Mouse (Mus musculus): ENCODE results near the gene Abhd12b. TPM values are rescaled to one million over a fixed set of nuclear protein-coding genes. Genes with fewer than 3 reads are reported as not detected.

Gene Abhd12b
- polyA plus RNA-seq, 1 experiment: 0.34 TPM

- TF ChIP-seq POLR2A (IDR thresholded peaks at IDR 0.05; ENCODE audit: borderline replicate concordance, extremely low read depth, insufficient read depth, insufficient read length, poor library complexity, severe bottlenecking) (no peak), CTCF (IDR thresholded peaks at IDR 0.05; ENCODE audit: borderline replicate concordance, extremely low read depth, insufficient read depth, insufficient read length) (no peak)
- no peak for DNase-seq (ENCODE audit: low read depth)
Measured at GRCm38 (mm10) chr12:70113351-70113750, 40.6 kb upstream of the Abhd12b start, which contains the start of gene Nin. Nin (minus strand) TSS chr12:70113717.

DNA sequence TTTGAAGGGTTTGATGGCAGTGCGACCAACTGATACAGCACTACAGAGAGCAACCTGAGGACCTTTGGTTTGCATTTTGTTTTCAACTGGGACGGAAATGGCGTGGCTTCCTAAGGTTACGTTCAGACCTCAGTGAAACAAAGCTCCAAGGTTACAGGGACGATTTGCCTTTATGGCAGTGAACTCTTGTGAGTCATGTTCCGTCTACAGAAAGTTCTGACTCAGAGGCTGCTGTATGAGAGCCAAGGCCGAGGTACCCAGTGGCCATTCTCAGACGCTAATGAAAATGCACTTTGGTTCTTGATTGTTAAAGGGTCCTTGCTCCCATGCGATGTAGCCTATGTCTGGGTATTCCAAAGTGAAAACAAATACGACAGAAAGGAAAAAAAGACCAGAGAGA lies 36.8 kb upstream of the Abhd12b start:
- DNase-seq (ENCODE audit: low read depth): no peak
- TF ChIP-seq POLR2A (IDR thresholded peaks at IDR 0.05; ENCODE audit: borderline replicate concordance, extremely low read depth, insufficient read depth, insufficient read length, poor library complexity, severe bottlenecking) (no peak), CTCF (IDR thresholded peaks at IDR 0.05; ENCODE audit: borderline replicate concordance, extremely low read depth, insufficient read depth, insufficient read length) (no peak)

DNA sequence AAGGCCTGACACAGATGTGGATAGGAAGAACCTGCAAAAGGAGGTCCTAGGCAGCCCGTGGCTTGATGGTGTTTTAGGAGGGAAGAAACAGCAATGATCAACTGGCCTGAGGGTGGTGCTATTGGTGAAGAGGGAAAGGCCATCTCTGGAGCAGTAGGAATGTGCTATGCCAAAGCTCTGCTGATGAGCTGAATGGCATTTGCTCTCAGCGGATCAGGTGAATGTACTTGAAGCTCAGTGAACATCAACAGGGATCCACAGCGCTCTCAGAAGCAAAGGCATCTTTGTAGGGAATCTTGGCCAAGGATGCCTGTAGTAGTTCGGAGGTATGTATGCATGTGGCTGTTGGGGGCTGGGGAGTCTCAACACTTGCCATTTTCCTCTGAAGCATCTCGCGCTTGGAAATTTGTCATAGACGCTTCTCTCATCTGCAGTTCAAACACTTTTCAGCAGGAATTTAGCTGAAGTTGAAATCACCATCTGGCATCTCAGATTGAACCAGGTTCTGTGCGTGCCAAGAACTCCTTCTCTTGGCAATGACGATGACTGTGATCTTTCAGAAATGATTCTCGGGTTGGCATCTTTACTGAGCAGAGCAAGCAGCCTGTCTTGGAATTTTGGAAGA lies 35.1 kb upstream of the Abhd12b start:
- TF ChIP-seq CTCF (IDR thresholded peaks at IDR 0.05; ENCODE audit: borderline replicate concordance, extremely low read depth, insufficient read depth, insufficient read length) (no peak), POLR2A (IDR thresholded peaks at IDR 0.05; ENCODE audit: borderline replicate concordance, extremely low read depth, insufficient read depth, insufficient read length, poor library complexity, severe bottlenecking) (no peak)
- peak; percentile 90 for DNase-seq (ENCODE audit: low read depth)

DNA sequence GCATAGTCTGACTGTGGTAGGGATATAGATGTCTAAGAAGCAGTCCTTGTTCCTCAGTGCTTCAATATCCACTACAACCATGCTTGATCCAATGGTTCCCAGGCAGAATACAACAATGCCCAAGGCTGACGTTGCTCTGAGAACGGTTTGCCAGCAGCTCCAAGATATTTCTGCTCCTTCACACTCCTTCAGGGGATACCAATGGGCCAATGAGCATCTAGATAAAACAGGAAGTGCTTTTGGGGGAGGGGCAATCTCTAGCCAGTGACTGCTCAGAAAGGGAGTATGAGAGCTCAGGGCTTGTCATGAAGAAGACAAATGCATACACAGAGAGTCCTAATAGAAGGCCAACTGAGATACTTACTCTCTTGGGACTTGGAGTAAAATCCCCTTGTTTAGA lies 34.4 kb upstream of the Abhd12b start:
- no peak for DNase-seq (ENCODE audit: low read depth)
- TF ChIP-seq POLR2A (IDR thresholded peaks at IDR 0.05; ENCODE audit: borderline replicate concordance, extremely low read depth, insufficient read depth, insufficient read length, poor library complexity, severe bottlenecking) (no peak), CTCF (IDR thresholded peaks at IDR 0.05; ENCODE audit: borderline replicate concordance, extremely low read depth, insufficient read depth, insufficient read length) (no peak)

- TF ChIP-seq POLR2A (IDR thresholded peaks at IDR 0.05; ENCODE audit: borderline replicate concordance, extremely low read depth, insufficient read depth, insufficient read length, poor library complexity, severe bottlenecking) (no peak), CTCF (IDR thresholded peaks at IDR 0.05; ENCODE audit: borderline replicate concordance, extremely low read depth, insufficient read depth, insufficient read length) (no peak)
- DNase-seq (ENCODE audit: low read depth): no peak
Measured at GRCm38 (mm10) chr12:70126626-70127025, 27.3 kb upstream of the Abhd12b start.

GRCm38 (mm10) chr12:70129105-70129504 lies 24.8 kb upstream of the Abhd12b start:
- DNase-seq (ENCODE audit: low read depth): no peak
- TF ChIP-seq POLR2A (IDR thresholded peaks at IDR 0.05; ENCODE audit: borderline replicate concordance, extremely low read depth, insufficient read depth, insufficient read length, poor library complexity, severe bottlenecking): no peak
- 0 out of 2 replicates have a peak, but pooled peaks have one; percentile 8 for TF ChIP-seq CTCF (IDR thresholded peaks at IDR 0.05; ENCODE audit: borderline replicate concordance, extremely low read depth, insufficient read depth, insufficient read length)

DNA sequence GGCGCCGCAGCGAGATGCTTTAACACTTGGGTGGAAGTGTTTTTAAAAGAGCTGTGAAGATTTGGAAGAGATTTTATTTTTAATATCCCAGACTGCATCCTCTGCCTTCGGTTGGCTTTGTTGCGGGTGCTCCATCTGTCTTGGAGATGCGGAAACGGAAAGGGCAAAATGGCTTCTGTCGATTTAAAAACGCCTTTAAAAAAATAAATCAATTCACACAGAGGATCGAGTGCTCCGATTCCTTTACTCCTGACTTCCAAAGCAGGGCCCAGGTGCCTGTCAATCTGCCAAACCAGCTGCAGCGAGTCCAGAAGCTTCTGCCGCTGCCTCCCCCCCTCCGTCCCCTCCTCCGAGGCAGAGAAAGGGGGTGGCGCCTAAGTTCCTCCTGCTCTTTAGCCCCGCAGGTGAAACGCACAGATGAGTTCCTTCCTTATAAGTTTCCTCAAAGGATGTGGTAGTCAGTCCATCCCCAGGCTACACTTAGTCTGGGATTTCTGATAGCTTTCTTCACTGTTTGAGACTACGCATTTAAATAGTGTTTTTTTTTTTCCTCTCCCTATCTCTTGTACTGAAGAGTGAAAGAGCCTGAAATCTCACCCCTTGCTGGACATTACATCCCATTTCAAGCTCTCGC lies 22.8 kb upstream of the Abhd12b start:
- TF ChIP-seq CTCF (IDR thresholded peaks at IDR 0.05; ENCODE audit: borderline replicate concordance, extremely low read depth, insufficient read depth, insufficient read length) (no peak), POLR2A (IDR thresholded peaks at IDR 0.05; ENCODE audit: borderline replicate concordance, extremely low read depth, insufficient read depth, insufficient read length, poor library complexity, severe bottlenecking) (no peak)
- peak; percentile 79 for DNase-seq (ENCODE audit: low read depth)

GRCm38 (mm10) chr12:70134627-70135235 lies 19.2 kb upstream of the Abhd12b start:
- DNase-seq (ENCODE audit: low read depth): no peak
- TF ChIP-seq CTCF (IDR thresholded peaks at IDR 0.05; ENCODE audit: borderline replicate concordance, extremely low read depth, insufficient read depth, insufficient read length) (no peak), POLR2A (IDR thresholded peaks at IDR 0.05; ENCODE audit: borderline replicate concordance, extremely low read depth, insufficient read depth, insufficient read length, poor library complexity, severe bottlenecking) (no peak)

DNA sequence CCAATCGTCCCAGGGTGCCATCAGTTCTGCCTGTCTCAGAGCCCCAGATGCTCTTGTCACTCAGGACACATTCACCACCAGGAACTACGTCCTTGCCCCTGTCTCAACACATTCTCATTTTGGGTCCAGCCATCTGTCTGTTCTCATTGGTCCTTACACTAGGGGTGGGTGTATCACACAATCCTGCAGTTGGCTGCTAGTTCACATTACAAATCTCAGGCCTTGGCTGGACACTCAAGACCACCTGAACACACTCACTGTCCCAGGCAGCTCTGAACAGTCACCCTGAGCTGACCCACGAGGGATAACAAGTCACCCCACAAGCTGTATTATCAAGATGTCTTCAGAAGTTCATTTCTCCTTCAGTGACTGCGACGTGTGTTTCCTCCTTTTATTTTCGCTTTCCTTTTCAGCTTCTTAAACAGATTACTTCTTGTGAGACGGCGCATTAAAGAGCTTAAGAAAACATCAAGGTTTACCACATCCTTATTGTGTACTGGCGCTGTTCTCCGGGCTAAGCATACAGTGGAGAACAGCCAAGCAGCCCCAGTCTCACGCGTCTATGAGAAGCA lies 17.7 kb upstream of the Abhd12b start:
- DNase-seq (ENCODE audit: low read depth): peak; percentile 31
- TF ChIP-seq CTCF (IDR thresholded peaks at IDR 0.05; ENCODE audit: borderline replicate concordance, extremely low read depth, insufficient read depth, insufficient read length) (no peak), POLR2A (IDR thresholded peaks at IDR 0.05; ENCODE audit: borderline replicate concordance, extremely low read depth, insufficient read depth, insufficient read length, poor library complexity, severe bottlenecking) (no peak)

DNA sequence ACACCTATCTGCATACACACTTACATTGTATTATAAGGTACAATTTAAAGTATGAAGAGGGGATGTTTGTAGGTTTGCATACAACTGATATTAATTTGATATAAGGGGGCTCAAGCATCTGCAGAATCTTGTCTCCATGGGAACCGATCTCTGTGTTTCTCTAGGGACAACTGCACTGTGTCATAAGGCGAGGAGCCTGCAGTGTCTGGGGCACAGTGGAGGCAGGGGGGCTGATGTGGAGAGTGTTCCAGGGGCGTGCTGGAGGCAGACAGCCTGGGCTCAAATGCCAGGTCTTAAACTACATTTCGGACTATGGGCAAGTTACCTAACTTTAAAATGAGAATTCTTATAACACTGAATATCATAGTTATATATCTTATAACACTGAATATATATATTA lies 16.8 kb upstream of the Abhd12b start:
- DNase-seq (ENCODE audit: low read depth): peak; percentile 28
- no peak for TF ChIP-seq CTCF (IDR thresholded peaks at IDR 0.05; ENCODE audit: borderline replicate concordance, extremely low read depth, insufficient read depth, insufficient read length)
- TF ChIP-seq POLR2A (IDR thresholded peaks at IDR 0.05; ENCODE audit: borderline replicate concordance, extremely low read depth, insufficient read depth, insufficient read length, poor library complexity, severe bottlenecking): no peak

- DNase-seq (ENCODE audit: low read depth): no peak
- no peak for TF ChIP-seq POLR2A (IDR thresholded peaks at IDR 0.05; ENCODE audit: borderline replicate concordance, extremely low read depth, insufficient read depth, insufficient read length, poor library complexity, severe bottlenecking)
- TF ChIP-seq CTCF (IDR thresholded peaks at IDR 0.05; ENCODE audit: borderline replicate concordance, extremely low read depth, insufficient read depth, insufficient read length): no peak
Measured at GRCm38 (mm10) chr12:70137626-70138025, 16.3 kb upstream of the Abhd12b start.
